Mouse (Mus musculus): Measurements from ENCODE around the gene Osm. TPM values are rescaled to one million over a fixed set of nuclear protein-coding genes. Genes with fewer than 3 reads are reported as not detected.
A peak's percentile ranks its signal among the peaks of the same experiment; 100 is the strongest.

The Osm gene
- polyA plus RNA-seq (2011; ENCODE audit: insufficient read depth, insufficient read length, low read depth, missing spikeins) = 0.52 and 0.88 TPM in 2 replicates

GRCm38 (mm10) chr11:4235665-4236545 is at the start of gene Osm:
Gene Osm (plus strand): TSS chr11:4236420.
- H3K4me1 ChIP-seq (ENCODE audit: control insufficient read depth, insufficient read depth, low read length) = peaks cover 7% of the 10 kb centered on the region
- peak within 1 kb of the TSS; percentile 5; the same call in 1 of the 2 replicates for H3K4me3 ChIP-seq (ENCODE audit: low read depth, low read length)
- H3K27ac ChIP-seq (ENCODE audit: insufficient read depth, low read length) = no peak within 1 kb of the TSS
- no peaks in the 10 kb centered on the region for H3K36me3 ChIP-seq (ENCODE audit: control insufficient read depth, insufficient read depth, low read length, poor library complexity, severe bottlenecking)
- no peaks in the 10 kb centered on the region for H3K27me3 ChIP-seq (ENCODE audit: control insufficient read depth, insufficient read depth, low read length, poor library complexity, severe bottlenecking)
- H3K9me3 ChIP-seq (replicated peaks; ENCODE audit: control insufficient read depth, insufficient read depth, low read length, poor library complexity, severe bottlenecking) = no peaks in the 10 kb centered on the region
- no peak for TF ChIP-seq EP300 (IDR thresholded peaks at IDR 0.05; ENCODE audit: insufficient read depth, low read depth, low read length)
- no peak within 1 kb of the TSS for H3K9ac ChIP-seq (ENCODE audit: low read depth, poor library complexity, severe bottlenecking)

DNA sequence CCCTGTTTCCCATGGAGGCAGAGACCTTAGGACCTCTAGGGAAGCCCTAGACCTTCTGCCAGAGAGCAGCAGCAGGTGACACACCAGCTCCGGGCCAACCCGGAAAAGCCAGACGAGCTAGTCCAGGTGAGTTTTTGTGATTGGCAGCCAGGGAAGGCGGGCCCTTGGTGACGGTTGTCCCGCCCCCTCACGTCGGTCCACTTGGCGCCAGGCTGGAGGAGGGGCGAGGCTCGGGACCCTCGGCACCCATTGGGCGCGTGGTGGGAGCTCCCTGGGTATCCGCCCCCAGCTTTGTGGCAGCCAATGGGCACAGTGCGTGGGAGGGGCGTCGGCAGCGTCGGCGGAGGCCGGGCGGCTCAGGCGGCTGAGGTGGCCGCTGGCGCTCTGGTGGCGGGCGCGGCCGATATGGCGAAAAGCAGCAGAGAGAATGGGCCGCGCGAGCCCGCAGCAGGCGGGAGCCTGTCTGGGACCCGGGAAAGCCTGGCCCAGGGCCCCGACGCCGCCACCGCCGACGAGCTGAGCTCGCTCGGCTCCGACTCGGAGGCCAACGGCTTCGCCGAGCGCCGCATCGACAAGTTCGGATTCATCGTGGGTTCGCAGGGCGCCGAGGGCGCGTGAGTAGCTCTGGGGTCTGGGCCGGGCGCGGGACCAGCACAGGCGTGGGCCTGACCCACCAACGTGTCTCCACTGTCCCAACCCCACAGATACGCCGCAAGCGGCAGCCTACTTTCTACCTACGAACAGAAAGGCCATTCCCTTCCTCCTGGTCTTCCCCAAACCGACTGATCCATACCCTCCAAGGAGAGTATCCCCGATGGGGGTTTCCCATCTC is 49.5 kb upstream of the Osm start, which contains the start of gene Tbc1d10a:
Gene Tbc1d10a (plus strand): TSS at position 304 of the 832 bp plus-strand sequence.
- Histone ChIP-seq H3K27me3 (ENCODE audit: control insufficient read depth, insufficient read depth, low read length, poor library complexity, severe bottlenecking) (no peaks in the 10 kb centered on the region), H3K9ac (ENCODE audit: low read depth, poor library complexity, severe bottlenecking) (peak within 1 kb of the TSS; percentile 82), H3K9me3 (replicated peaks; ENCODE audit: control insufficient read depth, insufficient read depth, low read length, poor library complexity, severe bottlenecking) (no peaks in the 10 kb centered on the region), H3K27ac (ENCODE audit: insufficient read depth, low read length) (0 out of 2 replicates have a peak within 1 kb of the TSS, but pooled peaks have one; percentile 14), H3K4me3 (ENCODE audit: low read depth, low read length) (peak within 1 kb of the TSS; percentile 87), H3K4me1 (ENCODE audit: control insufficient read depth, insufficient read depth, low read length) (no peaks in the 10 kb centered on the region), H3K36me3 (ENCODE audit: control insufficient read depth, insufficient read depth, low read length, poor library complexity, severe bottlenecking) (peaks cover 4% of the 10 kb centered on the region; the same call in 1 of the 2 replicates)
- TF ChIP-seq CTCF (IDR thresholded peaks at IDR 0.05; ENCODE audit: low read depth, low read length) (no peak), EP300 (IDR thresholded peaks at IDR 0.05; ENCODE audit: insufficient read depth, low read depth, low read length) (no peak), POLR2A (IDR thresholded peaks at IDR 0.05; ENCODE audit: insufficient read depth, low read length) (peak; percentile 77)

- TF ChIP-seq EP300 (IDR thresholded peaks at IDR 0.05; ENCODE audit: insufficient read depth, low read depth, low read length) (no peak), CTCF (IDR thresholded peaks at IDR 0.05; ENCODE audit: low read depth, low read length) (no peak), POLR2A (IDR thresholded peaks at IDR 0.05; ENCODE audit: insufficient read depth, low read length) (no peak)
- no peaks in the 10 kb centered on the region for H3K27me3 ChIP-seq (ENCODE audit: control insufficient read depth, insufficient read depth, low read length, poor library complexity, severe bottlenecking)
- no peaks in the 10 kb centered on the region for H3K9me3 ChIP-seq (replicated peaks; ENCODE audit: control insufficient read depth, insufficient read depth, low read length, poor library complexity, severe bottlenecking)
- no peaks in the 10 kb centered on the region for H3K4me1 ChIP-seq (ENCODE audit: control insufficient read depth, insufficient read depth, low read length)
- peaks cover 5% of the 10 kb centered on the region for H3K36me3 ChIP-seq (ENCODE audit: control insufficient read depth, insufficient read depth, low read length, poor library complexity, severe bottlenecking)
- H3K9ac ChIP-seq (ENCODE audit: low read depth, poor library complexity, severe bottlenecking) = peak overlapping the region; percentile 82
- H3K4me3 ChIP-seq (ENCODE audit: low read depth, low read length) = peak overlapping the region; percentile 87
- H3K27ac ChIP-seq (ENCODE audit: insufficient read depth, low read length) = no peak overlapping the region
Observed at GRCm38 (mm10) chr11:4187318-4187700, 48.9 kb upstream of the Osm start.

GRCm38 (mm10) chr11:4189182-4189581 is 47.0 kb upstream of the Osm start:
- no peaks in the 10 kb centered on the region for H3K4me1 ChIP-seq (ENCODE audit: control insufficient read depth, insufficient read depth, low read length)
- no peak overlapping the region for H3K4me3 ChIP-seq (ENCODE audit: low read depth, low read length)
- H3K9ac ChIP-seq (ENCODE audit: low read depth, poor library complexity, severe bottlenecking) = no peak overlapping the region
- H3K9me3 ChIP-seq (replicated peaks; ENCODE audit: control insufficient read depth, insufficient read depth, low read length, poor library complexity, severe bottlenecking) = no peaks in the 10 kb centered on the region
- TF ChIP-seq POLR2A (IDR thresholded peaks at IDR 0.05; ENCODE audit: insufficient read depth, low read length) (no peak), CTCF (IDR thresholded peaks at IDR 0.05; ENCODE audit: low read depth, low read length) (no peak), EP300 (IDR thresholded peaks at IDR 0.05; ENCODE audit: insufficient read depth, low read depth, low read length) (no peak)
- peaks cover 2% of the 10 kb centered on the region for H3K36me3 ChIP-seq (ENCODE audit: control insufficient read depth, insufficient read depth, low read length, poor library complexity, severe bottlenecking)
- no peak overlapping the region for H3K27ac ChIP-seq (ENCODE audit: insufficient read depth, low read length)
- no peaks in the 10 kb centered on the region for H3K27me3 ChIP-seq (ENCODE audit: control insufficient read depth, insufficient read depth, low read length, poor library complexity, severe bottlenecking)

DNA sequence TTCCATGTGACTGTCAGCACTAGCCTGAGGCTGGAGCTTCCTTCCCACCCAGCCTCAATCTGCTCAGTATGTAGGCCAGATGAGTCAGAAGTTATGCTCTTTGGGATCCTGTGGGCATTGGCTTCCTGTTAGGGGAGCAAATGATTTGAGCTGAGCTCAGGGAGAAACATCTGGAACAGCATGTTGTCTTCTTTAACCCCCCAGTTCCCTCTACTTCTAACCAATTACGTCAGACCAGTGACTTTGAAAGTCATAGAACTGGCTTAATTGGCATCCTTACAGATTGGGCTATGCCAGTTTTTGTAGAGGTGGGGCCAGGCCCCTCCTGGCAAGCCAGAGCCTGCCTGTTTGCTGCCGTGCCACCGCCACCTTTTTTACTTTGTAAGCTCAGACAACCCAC is 45.5 kb upstream of the Osm start:
- no peaks in the 10 kb centered on the region for H3K4me1 ChIP-seq (ENCODE audit: control insufficient read depth, insufficient read depth, low read length)
- peaks cover 2% of the 10 kb centered on the region for H3K36me3 ChIP-seq (ENCODE audit: control insufficient read depth, insufficient read depth, low read length, poor library complexity, severe bottlenecking)
- H3K9ac ChIP-seq (ENCODE audit: low read depth, poor library complexity, severe bottlenecking) = no peak overlapping the region
- no peaks in the 10 kb centered on the region for H3K27me3 ChIP-seq (ENCODE audit: control insufficient read depth, insufficient read depth, low read length, poor library complexity, severe bottlenecking)
- H3K4me3 ChIP-seq (ENCODE audit: low read depth, low read length) = no peak overlapping the region
- no peaks in the 10 kb centered on the region for H3K9me3 ChIP-seq (replicated peaks; ENCODE audit: control insufficient read depth, insufficient read depth, low read length, poor library complexity, severe bottlenecking)
- no peak for TF ChIP-seq CTCF (IDR thresholded peaks at IDR 0.05; ENCODE audit: low read depth, low read length)
- no peak for TF ChIP-seq POLR2A (IDR thresholded peaks at IDR 0.05; ENCODE audit: insufficient read depth, low read length)
- TF ChIP-seq EP300 (IDR thresholded peaks at IDR 0.05; ENCODE audit: insufficient read depth, low read depth, low read length) = no peak
- H3K27ac ChIP-seq (ENCODE audit: insufficient read depth, low read length) = no peak overlapping the region

Data from ES-Bruce4 (cell line).